Mouse (Mus musculus): ENCODE results near the gene Trip10. TPM values are rescaled to one million over a fixed set of nuclear protein-coding genes. Genes with fewer than 3 reads are reported as not detected.

The Trip10 gene
- polyA plus RNA-seq, 1 experiment from 2014 or later: 41.6 TPM

DNA sequence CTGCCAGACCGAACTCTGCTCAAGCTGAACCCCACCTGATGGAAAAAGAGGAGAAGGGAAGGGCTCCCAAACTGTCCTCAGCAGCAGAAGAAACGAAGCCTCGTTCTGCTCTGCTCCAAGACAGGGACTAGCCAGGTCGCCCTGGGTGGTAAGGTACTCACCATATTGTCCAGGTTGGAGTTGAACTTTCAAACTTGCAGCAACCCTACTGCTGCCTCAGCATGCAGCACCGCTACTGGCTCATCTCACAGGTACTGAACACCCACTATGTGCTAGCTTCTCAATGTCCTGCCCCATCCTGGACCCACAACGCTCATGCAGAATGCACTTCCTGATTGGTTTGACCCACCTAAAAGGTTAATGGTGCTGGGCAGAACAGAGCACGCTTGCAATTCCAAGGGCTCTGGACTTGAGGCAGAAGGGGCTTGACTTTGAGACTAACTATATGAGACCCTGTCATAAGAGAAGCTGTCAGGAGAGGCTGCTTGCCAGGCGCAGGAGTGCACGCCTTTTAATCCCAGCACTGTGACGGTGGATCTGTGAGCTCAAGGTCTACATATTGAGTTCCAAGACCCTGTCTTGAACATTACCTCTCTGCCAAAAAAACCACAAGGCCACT lies 3.8 kb upstream of the Trip10 start:
- whole genome bisulfite sequencing: 88% methylated on average over 10 of the region's 10 CpGs
- DNase-seq (ENCODE audit: low spot score): no peak
- peaks cover 31% of the 10 kb centered on the region for H3K36me3 ChIP-seq (ENCODE audit: control insufficient read depth, insufficient read depth, low read length)
- no peak for ATAC-seq (replicated peaks; ENCODE audit: low FRiP score, low TSS enrichment, low read depth)
- no peak overlapping the region for H3K4me2 ChIP-seq (ENCODE audit: low read length)
- H3K4me3 ChIP-seq (ENCODE audit: low read depth, low read length): no peak overlapping the region
- no peaks in the 10 kb centered on the region for H3K27me3 ChIP-seq (replicated peaks; ENCODE audit: control insufficient read depth, insufficient read depth, low read length)
- H3K9me3 ChIP-seq (ENCODE audit: control insufficient read depth, low read length): no peaks in the 10 kb centered on the region
- H3K9ac ChIP-seq (ENCODE audit: low read length): no peak overlapping the region
- no peak overlapping the region for H3K27ac ChIP-seq (ENCODE audit: low read depth)
- peaks cover 5% of the 10 kb centered on the region; the same call in 1 of the 2 replicates for H3K4me1 ChIP-seq (replicated peaks; ENCODE audit: control insufficient read depth, insufficient read depth, low read length)

DNA sequence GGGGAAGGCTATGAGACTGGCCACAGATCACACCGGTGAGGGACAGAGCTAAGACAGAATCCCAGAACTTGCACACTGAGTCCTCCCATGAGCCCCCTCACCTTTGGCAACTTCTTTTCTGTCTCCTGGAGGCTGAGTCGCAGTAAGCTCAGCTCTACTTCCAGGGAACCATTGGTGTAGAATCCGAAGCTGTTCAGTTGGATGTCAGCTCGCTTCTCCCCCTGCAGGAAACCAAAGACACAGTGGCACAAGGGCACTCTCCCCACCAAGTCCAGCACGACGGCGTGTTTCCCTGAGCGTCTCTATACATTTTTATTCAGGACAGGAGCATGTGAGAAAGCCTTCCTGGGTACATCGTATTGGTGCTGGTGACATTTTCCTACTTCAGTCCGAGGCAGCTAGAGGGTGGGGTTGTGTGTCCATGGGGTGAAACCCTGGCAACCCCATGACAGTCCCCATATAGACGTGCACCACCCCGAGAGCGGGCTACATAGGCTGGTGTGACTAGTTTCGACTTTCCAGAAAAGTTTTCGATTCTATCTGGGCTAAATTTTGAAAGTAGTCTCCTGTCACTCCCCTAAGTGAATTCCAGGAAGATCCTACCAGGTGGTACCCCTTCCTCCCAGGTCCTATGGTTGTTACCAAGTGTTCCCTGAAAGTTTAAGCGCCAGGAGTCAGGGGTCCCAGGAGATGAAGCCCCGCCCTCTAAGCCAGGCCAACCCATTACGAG lies 2.4 kb upstream of the Trip10 start:
- H3K27ac ChIP-seq (ENCODE audit: low read depth): peak overlapping the region; percentile 95
- no peak for ATAC-seq (replicated peaks; ENCODE audit: low FRiP score, low TSS enrichment, low read depth)
- H3K4me3 ChIP-seq (ENCODE audit: low read depth, low read length): peak overlapping the region; percentile 69
- no peaks in the 10 kb centered on the region for H3K27me3 ChIP-seq (replicated peaks; ENCODE audit: control insufficient read depth, insufficient read depth, low read length)
- no peak for DNase-seq (ENCODE audit: low spot score)
- peak overlapping the region; percentile 68 for H3K4me2 ChIP-seq (ENCODE audit: low read length)
- no peaks in the 10 kb centered on the region for H3K9me3 ChIP-seq (ENCODE audit: control insufficient read depth, low read length)
- 4% methylated on average over 18 of the region's 18 CpGs for WGBS
- peaks cover 28% of the 10 kb centered on the region for H3K36me3 ChIP-seq (ENCODE audit: control insufficient read depth, insufficient read depth, low read length)
- H3K4me1 ChIP-seq (replicated peaks; ENCODE audit: control insufficient read depth, insufficient read depth, low read length): peaks cover 5% of the 10 kb centered on the region; the same call in 1 of the 2 replicates
- peak overlapping the region; percentile 72 for H3K9ac ChIP-seq (ENCODE audit: low read length)

DNA sequence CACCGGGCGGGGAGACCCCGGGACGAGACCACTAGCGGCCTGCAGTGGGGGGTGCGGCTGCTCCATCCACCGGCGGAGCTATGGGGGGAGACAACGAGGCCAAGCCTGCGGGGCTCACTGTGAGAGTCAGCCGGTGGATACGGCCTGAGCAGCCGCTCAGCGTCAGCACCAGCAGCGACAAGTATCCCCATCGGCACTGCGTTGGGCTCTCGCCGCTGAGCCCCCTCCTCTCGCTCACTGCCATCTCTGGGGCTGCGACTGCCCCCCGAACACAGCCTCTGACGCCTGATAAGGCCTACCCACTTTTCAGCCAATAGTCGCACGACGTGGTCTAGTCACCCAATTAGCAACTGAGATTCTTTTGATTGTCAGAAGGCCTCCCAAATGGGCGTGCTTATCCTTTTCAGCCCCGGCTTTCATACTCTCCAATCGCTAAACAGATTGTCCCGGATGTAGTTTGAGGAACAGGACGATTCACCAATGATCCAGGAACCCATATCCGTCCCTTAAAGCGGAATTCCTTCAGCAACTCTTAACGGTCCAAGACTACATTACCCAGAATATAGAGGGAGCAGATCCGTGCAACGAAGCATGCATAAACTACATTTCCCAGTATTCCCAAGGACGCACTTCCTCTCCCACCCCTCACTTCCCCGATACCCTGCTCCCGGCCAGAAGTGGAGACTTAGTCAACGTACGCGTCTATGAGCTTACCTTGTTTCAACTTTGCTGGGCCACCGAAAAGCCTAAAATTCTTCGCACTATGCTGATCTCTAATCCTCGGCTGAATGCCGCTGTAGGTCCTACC lies 1.7 kb upstream of the Trip10 start:
- peak; percentile 94 for DNase-seq (ENCODE audit: low spot score)

DNA sequence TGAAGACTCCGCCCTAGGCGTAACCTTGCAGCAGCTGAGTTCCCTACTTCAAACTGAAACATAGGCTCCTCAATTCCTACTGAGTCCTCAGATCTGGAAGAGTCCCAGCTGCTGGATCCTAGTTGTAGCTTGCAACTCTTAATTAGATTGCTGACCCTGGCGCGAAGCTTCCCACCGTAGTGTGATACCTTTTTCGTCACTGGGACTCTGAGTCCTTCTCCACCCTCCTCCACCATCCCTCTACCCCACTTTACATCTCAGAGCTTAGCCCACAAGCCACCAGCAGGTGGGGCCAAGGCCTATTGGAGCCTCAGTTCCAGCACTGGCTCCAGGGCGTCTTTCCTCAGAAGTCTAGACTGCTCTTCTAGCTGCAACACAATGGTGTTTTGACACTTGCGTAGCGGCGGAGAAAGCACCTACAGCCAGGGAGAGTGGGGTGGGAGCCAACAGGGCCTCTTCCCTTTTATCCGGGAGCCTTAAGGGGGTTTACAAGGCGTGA lies 1.0 kb upstream of the Trip10 start, which contains the start of gene Gpr108:
Gpr108 (minus strand) TSS at position 246 of the 499 bp plus-strand sequence.
- Histone ChIP-seq H3K36me3 (ENCODE audit: control insufficient read depth, insufficient read depth, low read length) (peaks cover 17% of the 10 kb centered on the region), H3K4me3 (ENCODE audit: low read depth, low read length) (peak within 1 kb of the TSS; percentile 81), H3K4me2 (ENCODE audit: low read length) (peak within 1 kb of the TSS; percentile 92), H3K4me1 (replicated peaks; ENCODE audit: control insufficient read depth, insufficient read depth, low read length) (peaks cover 5% of the 10 kb centered on the region; the same call in 1 of the 2 replicates), H3K9ac (ENCODE audit: low read length) (peak within 1 kb of the TSS; percentile 76), H3K27me3 (replicated peaks; ENCODE audit: control insufficient read depth, insufficient read depth, low read length) (no peaks in the 10 kb centered on the region), H3K27ac (ENCODE audit: low read depth) (peak within 1 kb of the TSS; percentile 95), H3K9me3 (ENCODE audit: control insufficient read depth, low read length) (no peaks in the 10 kb centered on the region)
- under 1% methylated on average over 12 of the region's 12 CpGs for WGBS
- ATAC-seq (replicated peaks; ENCODE audit: low FRiP score, low TSS enrichment, low read depth) (peak; percentile 63), DNase-seq (ENCODE audit: low spot score) (peak; percentile 91)

More for the DNA sequence above, 1.7 kb upstream of the Trip10 start:
- Histone ChIP-seq H3K4me3 (ENCODE audit: low read depth, low read length) (peak overlapping the region; percentile 81), H3K4me2 (ENCODE audit: low read length) (peak overlapping the region; percentile 92), H3K36me3 (ENCODE audit: control insufficient read depth, insufficient read depth, low read length) (peaks cover 21% of the 10 kb centered on the region), H3K27ac (ENCODE audit: low read depth) (peak overlapping the region; percentile 95), H3K27me3 (replicated peaks; ENCODE audit: control insufficient read depth, insufficient read depth, low read length) (no peaks in the 10 kb centered on the region), H3K9me3 (ENCODE audit: control insufficient read depth, low read length) (no peaks in the 10 kb centered on the region), H3K4me1 (replicated peaks; ENCODE audit: control insufficient read depth, insufficient read depth, low read length) (peaks cover 5% of the 10 kb centered on the region; the same call in 1 of the 2 replicates), H3K9ac (ENCODE audit: low read length) (peak overlapping the region; percentile 72)
- under 1% methylated on average over 45 of the region's 46 CpGs for WGBS
- ATAC-seq (replicated peaks; ENCODE audit: low FRiP score, low TSS enrichment, low read depth): peak; percentile 89

DNA sequence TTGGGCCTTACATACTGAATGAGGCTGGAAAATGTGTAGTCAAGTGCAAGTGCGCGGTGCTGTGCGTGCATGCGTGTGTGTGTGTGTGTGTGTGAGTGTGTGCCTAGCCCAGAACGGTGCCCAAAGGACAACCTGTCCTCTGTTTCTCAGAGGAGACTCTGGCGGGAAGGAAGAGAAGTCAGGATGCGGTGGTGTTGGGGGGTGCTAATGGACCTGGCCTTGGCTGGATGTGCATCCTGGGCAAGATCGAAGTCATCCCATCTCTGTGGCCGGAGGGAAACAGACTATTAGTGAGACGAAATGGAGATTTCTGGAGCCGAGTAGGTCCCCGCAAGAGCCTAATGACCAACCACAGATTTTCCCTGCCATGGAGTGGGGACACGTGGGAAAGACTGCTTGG lies 484 bp upstream of the Trip10 start:
- Histone ChIP-seq H3K9me3 (ENCODE audit: control insufficient read depth, low read length) (no peaks in the 10 kb centered on the region), H3K36me3 (ENCODE audit: control insufficient read depth, insufficient read depth, low read length) (peaks cover 19% of the 10 kb centered on the region), H3K4me2 (ENCODE audit: low read length) (peak overlapping the region; percentile 92), H3K4me1 (replicated peaks; ENCODE audit: control insufficient read depth, insufficient read depth, low read length) (peaks cover 5% of the 10 kb centered on the region; the same call in 1 of the 2 replicates), H3K27ac (ENCODE audit: low read depth) (peak overlapping the region; percentile 80), H3K27me3 (replicated peaks; ENCODE audit: control insufficient read depth, insufficient read depth, low read length) (no peaks in the 10 kb centered on the region), H3K4me3 (ENCODE audit: low read depth, low read length) (peak overlapping the region; percentile 81), H3K9ac (ENCODE audit: low read length) (peak overlapping the region; percentile 20; the same call in 1 of the 2 replicates)
- 11% methylated on average over 13 of the region's 13 CpGs for WGBS
- DNase-seq (ENCODE audit: low spot score) (no peak), ATAC-seq (replicated peaks; ENCODE audit: low FRiP score, low TSS enrichment, low read depth) (no peak)

DNA sequence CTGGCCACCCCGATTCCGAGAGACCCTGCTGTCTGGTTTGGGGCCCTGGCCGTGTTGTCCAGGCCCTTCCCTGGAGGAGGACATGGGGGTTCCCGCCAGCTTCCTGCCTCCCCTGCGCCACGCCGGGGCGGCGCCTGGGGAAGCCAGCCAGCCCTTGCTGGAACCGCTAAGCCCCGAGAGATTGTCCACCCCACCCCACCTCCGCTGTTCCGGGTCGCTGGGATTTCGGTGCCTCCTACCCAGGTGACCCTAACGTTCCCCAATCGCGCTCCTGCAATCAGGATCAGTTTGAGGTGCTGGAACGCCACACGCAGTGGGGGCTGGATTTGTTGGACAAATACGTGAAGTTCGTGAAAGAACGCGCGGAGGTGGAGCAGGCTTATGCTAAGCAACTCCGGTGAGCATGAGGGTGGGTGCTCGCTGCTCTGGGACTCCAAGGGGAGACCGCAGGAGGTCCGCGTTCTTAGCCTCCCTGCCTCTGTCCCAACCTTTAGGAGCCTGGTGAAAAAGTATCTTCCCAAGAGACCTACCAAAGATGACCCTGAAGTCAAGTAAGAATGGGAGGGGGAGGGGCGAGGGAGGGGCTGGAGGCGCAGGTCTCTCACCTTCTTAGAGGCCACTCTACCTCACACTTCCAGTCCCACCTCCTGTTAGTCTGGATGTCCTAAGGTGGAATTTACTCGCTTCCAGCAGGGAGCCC lies 1.4 kb downstream of the Trip10 start:
- WGBS: 2% methylated on average over 33 of the region's 33 CpGs
- DNase-seq (ENCODE audit: low spot score) (peak; percentile 68), ATAC-seq (replicated peaks; ENCODE audit: low FRiP score, low TSS enrichment, low read depth) (no peak)
- H3K27me3 ChIP-seq (replicated peaks; ENCODE audit: control insufficient read depth, insufficient read depth, low read length): no peaks in the 10 kb centered on the region
- peak overlapping the region; percentile 81 for H3K4me3 ChIP-seq (ENCODE audit: low read depth, low read length)
- H3K36me3 ChIP-seq (ENCODE audit: control insufficient read depth, insufficient read depth, low read length): peaks cover 27% of the 10 kb centered on the region
- no peaks in the 10 kb centered on the region for H3K9me3 ChIP-seq (ENCODE audit: control insufficient read depth, low read length)
- peak overlapping the region; percentile 79; the same call in 1 of the 2 replicates for H3K27ac ChIP-seq (ENCODE audit: low read depth)
- peak overlapping the region; percentile 92 for H3K4me2 ChIP-seq (ENCODE audit: low read length)
- peak overlapping the region; percentile 76 for H3K9ac ChIP-seq (ENCODE audit: low read length)
- H3K4me1 ChIP-seq (replicated peaks; ENCODE audit: control insufficient read depth, insufficient read depth, low read length): peaks cover 5% of the 10 kb centered on the region; the same call in 1 of the 2 replicates

DNA sequence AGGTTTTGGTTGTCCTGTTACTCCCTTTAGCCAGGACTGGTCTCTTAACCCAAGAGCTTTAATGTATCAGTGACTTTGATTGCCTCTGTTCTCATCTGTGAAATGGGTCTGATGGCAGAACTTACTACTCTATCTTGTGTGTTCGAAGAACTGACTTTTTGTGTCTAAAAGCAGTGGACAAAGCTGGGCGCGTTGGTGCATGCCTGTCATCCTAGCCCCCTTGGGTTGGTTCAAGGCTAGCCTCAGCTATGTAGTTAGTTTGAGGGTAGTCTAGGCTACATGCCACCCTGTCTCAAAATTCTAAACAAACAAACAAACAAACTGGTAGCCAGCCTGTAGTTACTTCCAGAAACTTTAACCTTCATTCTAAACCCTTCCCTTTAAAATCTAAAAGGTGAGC lies 2.2 kb downstream of the Trip10 start:
- Histone ChIP-seq H3K27ac (ENCODE audit: low read depth) (no peak overlapping the region), H3K9me3 (ENCODE audit: control insufficient read depth, low read length) (no peaks in the 10 kb centered on the region), H3K4me2 (ENCODE audit: low read length) (no peak overlapping the region), H3K9ac (ENCODE audit: low read length) (no peak overlapping the region), H3K4me3 (ENCODE audit: low read depth, low read length) (no peak overlapping the region), H3K4me1 (replicated peaks; ENCODE audit: control insufficient read depth, insufficient read depth, low read length) (peaks cover 5% of the 10 kb centered on the region; the same call in 1 of the 2 replicates), H3K36me3 (ENCODE audit: control insufficient read depth, insufficient read depth, low read length) (peaks cover 35% of the 10 kb centered on the region), H3K27me3 (replicated peaks; ENCODE audit: control insufficient read depth, insufficient read depth, low read length) (no peaks in the 10 kb centered on the region)
- DNase-seq (ENCODE audit: low spot score) (no peak), ATAC-seq (replicated peaks; ENCODE audit: low FRiP score, low TSS enrichment, low read depth) (no peak)
- 99% methylated on average over 3 of the region's 3 CpGs for WGBS

All from intestine, embryonic 14.5 days (tissue).